Mouse (Mus musculus) urinary bladder, postnatal 25 days (tissue): ENCODE results near the gene Nr2e1.

ENCODE experiments used
- DNase-seq: peaks from one replicate; pipeline ENCODE4 v3.0.0; 2022; ENCODE audit warnings: low spot score

The Nr2e1 gene

DNA sequence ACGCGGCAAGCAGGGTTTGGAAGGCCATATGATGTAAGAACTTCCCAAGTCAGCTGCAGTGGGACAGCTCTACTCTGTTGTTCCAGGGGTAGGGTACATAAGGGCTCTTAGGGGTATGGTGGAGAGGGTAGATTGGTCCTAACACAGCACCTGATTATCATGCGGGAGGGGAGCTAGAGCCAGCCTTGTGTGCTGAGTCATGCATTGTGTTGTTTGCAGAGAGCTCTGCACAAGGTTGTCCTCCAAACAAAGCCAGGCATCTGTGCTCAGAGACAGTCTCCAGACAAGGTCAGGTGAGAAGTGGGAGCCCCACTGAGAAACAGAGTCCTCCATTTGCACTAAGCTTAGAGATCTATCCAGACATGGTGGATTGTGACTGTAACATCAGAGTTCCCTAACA lies 36.9 kb downstream of the Nr2e1 start:
- DNase-seq = no peak

DNA sequence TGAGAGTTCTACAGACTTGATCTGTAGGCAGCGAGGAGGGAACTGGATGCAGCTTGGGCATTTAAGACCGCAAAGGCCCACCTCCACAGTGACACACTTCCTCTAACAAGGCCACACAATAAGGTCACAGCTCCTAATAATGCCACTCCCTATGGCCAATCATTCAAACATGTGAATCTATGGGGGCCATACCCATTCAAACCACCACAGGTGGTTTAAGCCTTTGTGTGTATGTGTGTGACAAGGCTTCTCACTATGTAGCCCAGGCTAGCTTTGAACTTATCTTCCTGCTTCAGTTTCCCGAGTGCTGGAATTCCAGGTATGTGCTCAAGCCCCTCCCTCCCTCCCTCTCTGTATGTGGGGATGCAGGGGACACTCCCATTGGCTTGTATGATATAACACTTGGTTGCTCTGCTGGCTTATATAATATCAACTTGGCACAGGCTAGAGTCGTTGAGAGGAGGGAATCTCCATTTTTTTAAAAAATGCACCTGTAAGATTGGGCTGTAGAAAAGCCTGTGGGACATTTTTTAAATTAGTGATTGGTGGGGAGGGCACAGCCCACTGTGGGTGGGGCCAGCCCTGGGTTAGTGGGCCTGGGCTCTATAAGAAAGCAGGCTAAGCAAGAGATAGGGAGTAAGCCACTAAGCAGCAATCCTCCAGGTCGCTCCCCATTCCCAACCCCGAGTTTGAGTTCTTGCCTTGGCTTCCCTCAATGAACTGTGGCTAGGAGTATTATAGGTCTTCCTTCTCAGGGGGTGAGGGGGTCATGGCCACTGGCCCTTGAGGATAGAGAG lies 37.5 kb downstream of the Nr2e1 start:
- DNase-seq = no peak

DNA sequence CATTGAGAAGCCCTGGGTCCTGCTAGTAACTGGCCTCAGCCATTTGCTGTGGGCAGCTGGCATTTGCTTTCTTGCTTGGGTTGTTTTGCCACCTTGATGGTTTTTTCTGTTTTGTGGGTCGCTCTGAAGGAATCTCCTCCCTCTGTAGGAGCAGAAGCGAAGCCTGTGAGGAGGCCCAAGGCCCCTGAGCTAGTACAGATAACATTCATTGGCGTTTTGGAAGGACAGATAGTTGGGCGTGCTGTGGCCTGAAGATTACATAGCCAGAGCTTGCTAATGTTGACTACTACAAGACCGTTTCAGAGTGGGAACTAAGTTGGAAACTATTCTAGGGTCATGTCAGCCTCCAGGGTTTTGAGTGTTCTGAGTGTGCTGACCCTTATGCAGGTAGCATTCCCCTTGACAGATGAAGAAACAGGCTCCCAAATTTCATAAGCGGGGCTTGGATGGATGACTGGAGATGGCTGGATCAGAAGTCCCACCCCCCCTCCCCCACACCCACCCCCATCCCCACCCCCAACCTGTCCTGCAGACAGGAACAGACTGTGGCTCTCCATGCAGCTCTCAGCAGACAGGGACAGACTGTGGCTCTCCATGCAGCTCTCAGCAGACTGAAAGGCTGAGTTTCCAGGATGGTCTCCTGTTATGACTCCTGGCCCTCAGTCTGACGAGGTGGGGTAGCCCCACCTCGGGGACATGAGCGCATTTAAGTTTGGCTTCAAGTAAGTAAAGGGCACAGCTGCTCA lies 45.7 kb downstream of the Nr2e1 start:
- DNase-seq = no peak

DNA sequence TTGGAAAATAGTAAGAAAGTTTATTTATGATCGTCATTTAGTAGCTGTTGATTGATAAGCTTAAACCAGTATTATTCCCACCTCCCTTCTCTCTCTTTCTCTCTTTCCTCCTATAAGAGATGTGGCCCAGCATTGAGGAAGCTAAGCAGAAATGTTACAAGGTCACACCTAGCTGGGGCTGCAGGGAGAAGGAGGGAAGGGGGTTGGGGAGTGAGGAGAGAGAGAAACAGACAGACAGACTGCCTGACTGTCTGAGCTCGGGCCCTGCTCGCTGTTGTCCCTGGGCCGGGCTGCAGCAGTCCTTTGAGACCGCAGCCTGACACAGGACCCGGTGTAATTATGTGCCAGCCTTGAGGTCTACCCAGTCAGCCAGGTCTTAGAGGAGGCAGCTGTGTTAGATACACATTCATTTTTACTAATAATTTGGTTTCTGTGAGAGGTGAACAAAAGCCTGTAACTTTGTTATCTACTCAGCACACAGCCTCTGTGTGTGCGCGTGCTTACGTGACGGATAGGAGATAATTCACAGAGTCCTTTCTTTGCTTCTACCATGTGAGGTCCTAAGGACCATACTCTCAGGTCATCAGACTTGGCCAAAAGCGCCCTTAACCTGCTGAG lies 49.5 kb downstream of the Nr2e1 start:
- no peak for DNase-seq

DNA sequence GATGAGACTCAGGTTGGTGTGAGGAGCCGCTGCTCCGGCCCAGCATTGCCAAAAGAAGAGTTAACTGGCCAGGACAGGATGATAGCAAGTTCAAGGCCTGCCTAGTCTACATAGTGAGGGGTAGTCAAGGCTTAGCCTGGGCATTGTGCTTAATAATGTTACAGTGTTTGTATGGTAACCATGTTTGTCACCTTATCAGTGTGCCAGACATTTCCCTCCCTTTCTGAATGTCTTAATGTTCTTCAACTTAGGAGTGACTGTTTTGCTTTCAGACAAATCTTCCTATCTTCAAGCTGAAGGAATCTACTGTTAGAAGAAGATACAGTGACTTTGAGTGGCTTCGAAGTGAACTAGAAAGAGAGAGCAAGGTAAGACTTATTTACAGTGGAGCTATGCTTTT lies 57.8 kb downstream of the Nr2e1 start:
- no peak for DNase-seq

DNA sequence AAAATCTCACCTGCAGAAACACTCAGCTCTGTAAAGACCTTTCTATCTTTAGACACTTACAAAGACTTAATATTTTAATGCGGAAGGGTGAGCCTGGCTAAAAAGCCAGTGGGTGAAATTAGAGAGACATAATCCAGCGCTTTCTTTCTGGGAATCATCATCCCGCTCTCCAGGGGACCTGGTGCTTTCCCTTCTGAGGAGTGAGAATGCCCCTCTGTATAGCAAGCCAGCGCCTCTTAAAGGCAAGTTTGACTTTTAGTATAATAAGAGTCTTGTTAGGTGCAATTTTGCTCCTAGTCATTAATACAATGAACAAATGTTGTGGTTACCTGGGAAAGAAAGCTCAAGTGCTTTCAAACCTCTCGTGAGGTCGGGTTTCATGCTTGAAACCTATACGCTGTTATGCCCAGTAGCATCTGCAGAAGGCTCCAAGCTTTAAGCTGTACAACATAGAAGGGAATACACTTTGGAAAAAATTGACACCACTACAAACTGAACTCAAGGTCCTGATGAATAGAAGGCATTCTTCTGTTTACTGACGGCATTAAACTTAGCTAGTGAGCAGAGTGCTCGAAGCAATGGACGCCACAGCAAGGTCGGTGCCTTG lies 59.8 kb downstream of the Nr2e1 start:
- DNase-seq = no peak

DNA sequence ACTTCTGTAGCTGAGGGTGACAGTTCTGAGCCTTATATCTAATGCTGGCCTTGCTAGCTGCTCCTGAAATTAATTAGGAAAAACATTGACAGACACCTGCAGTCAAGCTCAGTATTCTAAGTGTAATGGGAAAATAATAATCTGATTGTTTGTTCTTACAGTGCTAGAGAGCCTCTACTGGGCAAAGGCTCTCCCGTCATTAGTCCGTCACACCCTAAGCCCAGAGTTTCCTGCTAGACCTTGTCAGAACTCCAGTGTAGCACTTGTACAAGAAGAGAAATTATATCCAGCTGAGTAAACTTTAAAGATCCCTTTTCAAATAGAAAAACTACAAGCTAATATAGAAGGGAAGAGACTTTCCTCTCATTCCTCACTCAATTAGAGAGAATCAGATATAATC lies 60.5 kb downstream of the Nr2e1 start:
- no peak for DNase-seq

DNA sequence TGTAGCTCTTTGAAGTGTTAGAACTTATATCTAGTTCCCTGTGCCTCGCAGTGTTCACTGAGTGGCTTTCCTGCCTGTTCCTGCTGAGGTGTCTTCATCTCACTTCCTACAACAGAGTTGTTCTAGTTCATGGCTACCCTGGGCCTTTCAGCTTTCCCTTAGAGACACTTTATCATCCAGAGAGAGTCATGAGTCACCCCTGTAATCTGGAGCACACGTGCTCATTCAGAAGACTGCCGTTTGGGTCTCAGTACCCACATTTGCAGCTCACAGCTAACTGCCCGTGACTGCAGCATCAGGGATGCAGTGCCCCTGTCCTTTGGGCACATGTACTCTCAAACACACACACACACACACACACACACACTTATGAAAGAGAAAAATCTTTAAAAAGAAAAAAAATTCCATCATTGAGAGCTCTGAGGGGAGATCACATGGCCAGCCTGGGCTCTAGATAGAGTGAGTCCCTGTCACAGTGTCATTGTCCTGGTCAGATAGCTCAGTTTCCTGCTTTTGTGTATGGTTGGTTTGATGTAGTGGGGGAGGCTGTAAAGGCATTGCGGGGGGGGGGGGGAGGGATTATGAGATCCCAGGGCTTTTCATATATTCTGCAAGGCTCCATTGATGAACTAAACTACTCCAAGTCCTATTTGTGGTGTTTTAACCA lies 62.0 kb downstream of the Nr2e1 start:
- DNase-seq = no peak

DNA sequence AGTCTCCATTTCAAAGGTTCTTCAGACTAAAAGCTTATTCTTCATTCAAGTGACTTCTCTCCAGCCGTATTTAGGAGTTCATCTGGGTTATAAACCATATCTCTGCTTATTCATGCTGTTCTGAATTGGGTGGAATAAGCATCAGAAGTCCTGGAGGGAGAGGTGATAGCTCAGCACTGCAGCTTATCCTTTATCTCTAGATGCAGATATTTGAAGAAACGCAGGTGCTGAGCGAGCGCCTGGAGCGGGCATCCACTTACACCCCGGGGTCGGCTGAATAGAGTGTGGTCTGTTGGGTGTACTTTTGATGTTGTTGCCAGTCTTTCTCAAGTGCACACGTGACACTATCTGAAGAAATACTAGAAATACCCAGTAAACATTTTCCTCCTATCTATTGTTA lies 65.1 kb downstream of the Nr2e1 start:
- no peak for DNase-seq

DNA sequence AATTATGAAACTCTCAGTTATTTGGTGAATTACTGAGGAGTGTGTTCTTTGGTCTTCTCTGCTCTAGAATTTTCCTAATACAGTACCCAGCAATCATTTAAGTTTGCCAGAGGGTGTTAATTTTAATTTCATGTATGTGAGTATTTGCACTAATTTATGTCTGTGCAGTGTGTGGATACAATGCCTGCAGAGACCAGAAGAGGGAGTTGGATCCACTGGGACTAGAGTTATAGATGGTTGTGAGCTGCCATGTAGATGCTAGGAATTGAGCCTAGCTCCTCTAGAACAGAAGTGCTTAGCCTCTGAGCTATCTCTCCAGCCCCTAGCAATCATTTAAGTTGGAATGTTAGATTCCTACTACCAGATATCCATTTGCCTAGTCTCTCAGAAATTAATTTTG lies 69.3 kb downstream of the Nr2e1 start:
- no peak for DNase-seq
